ENCODE assay signal across 15 mouse cellular contexts in genomic region chr19:24707071-24707906, GRCm38 (mm10). TPM values are rescaled to one million over a fixed set of nuclear protein-coding genes. Genes with fewer than 3 reads are reported as not detected.
A peak's percentile ranks its signal among the peaks of the same experiment; 100 is the strongest.
DNase-seq lines count a peak whose midpoint lies in the region; ATAC-seq and TF ChIP-seq lines count a peak whose summit lies in the region.
"Had no signal": no experiment of that assay in that cellular context is flagged by ENCODE, and none has a peak within 500 bp of the region (broad histone marks: within the 10 kb centered on the region; RNA-seq: fewer than 3 reads in every experiment).

No protein-coding gene starts in this region.

- H3K79me2 ChIP-seq in C2C12 (ENCODE audit: control insufficient read depth, insufficient read depth): no peaks in the 10 kb centered on the region

- H3K27ac ChIP-seq in heart, embryonic 11.5 days (ENCODE audit: low read depth, low read length): peak overlapping the region; percentile 25; the same call in 1 of the 2 replicates
- H3K27ac ChIP-seq: forebrain, embryonic 10.5 days; limb, embryonic 12.5 days; midbrain, embryonic 12.5 days had no signal

- intact Hi-C loops in heart, postnatal 10 days (cut with DNase I): loop anchor here (5.0 kb wide), 1 partner anchor 85 kb away; no protein-coding TSS in a partner anchor

- no peaks in the 10 kb centered on the region for H3K27me3 ChIP-seq in heart, embryonic 11.5 days (ENCODE audit: control insufficient read depth, insufficient read depth, low read length)
- H3K27me3 ChIP-seq in C2C12 (ENCODE audit: control insufficient read depth, insufficient read depth, insufficient read length): no peaks in the 10 kb centered on the region
- H3K27me3 ChIP-seq: midbrain, embryonic 12.5 days had no signal

- H3K9me3 ChIP-seq in heart, embryonic 11.5 days (replicated peaks; ENCODE audit: control insufficient read depth, low read length): no peaks in the 10 kb centered on the region
- H3K9me3 ChIP-seq: forebrain, embryonic 10.5 days; limb, embryonic 12.5 days; midbrain, embryonic 12.5 days had no signal

- no peak for DNase-seq in heart, postnatal 10 days
- DNase-seq in brain, adult 2 months (ENCODE audit: low read depth, low spot score): peak; percentile 41
- peak; percentile 36 for DNase-seq in kidney, postnatal 14 days
- DNase-seq in adrenal gland, postnatal 36 days: no peak
- no peak for DNase-seq in embryo, embryonic 11 days
- DNase-seq: adrenal gland, postnatal 10 days; cerebellum, adult 11 months; gastrocnemius, postnatal 14 days; liver, postnatal 0 days had no signal

- no peak overlapping the region for H3ac ChIP-seq in C2C12 (ENCODE audit: control insufficient read depth, insufficient read length, low read depth)

- H3K4me1 ChIP-seq in heart, embryonic 11.5 days (ENCODE audit: control insufficient read depth, insufficient read depth, low read length): peaks cover 18% of the 10 kb centered on the region
- H3K4me1 ChIP-seq: forebrain, embryonic 10.5 days; midbrain, embryonic 12.5 days had no signal

- H3K79me3 ChIP-seq in C2C12 (ENCODE audit: low read depth): no peaks in the 10 kb centered on the region

- no peak overlapping the region; the same call in 1 of the 2 replicates for H3K9ac ChIP-seq in heart, embryonic 11.5 days (ENCODE audit: low read depth, low read length)
- H3K9ac ChIP-seq: limb, embryonic 12.5 days; liver, postnatal 0 days; midbrain, embryonic 12.5 days had no signal

- no peak for ATAC-seq in heart, embryonic 11.5 days (replicated peaks; ENCODE audit: insufficient number of reproducible peaks, low FRiP score, low TSS enrichment)
- ATAC-seq: hindbrain, embryonic 16.5 days; liver, postnatal 0 days had no signal

- 65% methylated on average over 7 of the region's 7 CpGs for WGBS in heart, embryonic 11.5 days (ENCODE audit: insufficient replicate concordance)

- no peaks in the 10 kb centered on the region for H3K36me3 ChIP-seq in heart, embryonic 11.5 days (ENCODE audit: control insufficient read depth, insufficient read depth, low read length)
- H3K36me3 ChIP-seq in C2C12 (ENCODE audit: control insufficient read depth, insufficient read depth): no peaks in the 10 kb centered on the region
- H3K36me3 ChIP-seq: forebrain, embryonic 10.5 days; limb, embryonic 12.5 days; midbrain, embryonic 12.5 days had no signal

- TF ChIP-seq CTCF in C2C12 (IDR thresholded peaks at IDR 0.05; ENCODE audit: control insufficient read depth, insufficient read depth, insufficient read length): no peak

- no peak overlapping the region for H3K4me2 ChIP-seq in heart, embryonic 11.5 days
- H3K4me2 ChIP-seq: limb, embryonic 12.5 days; midbrain, embryonic 12.5 days had no signal

- H3K4me3 ChIP-seq in heart, embryonic 11.5 days (ENCODE audit: low read depth, low read length): no peak overlapping the region
- H3K4me3 ChIP-seq in C2C12 (ENCODE audit: insufficient read depth, poor library complexity, severe bottlenecking): no peak overlapping the region
- H3K4me3 ChIP-seq: forebrain, embryonic 10.5 days; limb, embryonic 12.5 days; midbrain, embryonic 12.5 days had no signal

TF ChIP-seq in C2C12, 6 proteins besides CTCF, POLR2A, EP300 and RAD21:
- TF ChIP-seq MAX (IDR thresholded peaks at IDR 0.05) (no peak), CEBPB (IDR thresholded peaks at IDR 0.05; ENCODE audit: low read depth) (peak; percentile 51), MYOD1 (IDR thresholded peaks at IDR 0.05; ENCODE audit: control insufficient read depth, insufficient read length, low read depth) (no peak)

RNA-seq across cellular contexts. Expression of gene Tmem252, which starts 33.5 kb away (rescaled TPM):
- 4.6 and 6.0 TPM in 2 replicates for polyA plus RNA-seq in heart, embryonic 11.5 days (2014; fragmentation: Nextera tagmentation; extraction: Ambion mirVana)
- total RNA-seq in heart, postnatal 10 days (2021): under 1 TPM; 0.07 to 0.12 TPM
- under 0.01 TPM for polyA plus RNA-seq in C2C12 (2012; fragmentation: generic; extraction: Trizol)
- total RNA-seq in adrenal gland, postnatal 36 days (2021): under 1 TPM; 0.16 to 0.50 TPM

Comparison
In these comparisons a context has a peak if more than half of its experiments do, and no peak if none do; other contexts are left out.
1. DNase-seq: peak in brain, adult 2 months (single experiment) and kidney, postnatal 14 days (single experiment); none in heart, postnatal 10 days (0 of 2), adrenal gland, postnatal 36 days (0 of 2) and embryo, embryonic 11 days (single experiment).